Mouse (Mus musculus): ENCODE measurements around the gene Hap1.

DNA sequence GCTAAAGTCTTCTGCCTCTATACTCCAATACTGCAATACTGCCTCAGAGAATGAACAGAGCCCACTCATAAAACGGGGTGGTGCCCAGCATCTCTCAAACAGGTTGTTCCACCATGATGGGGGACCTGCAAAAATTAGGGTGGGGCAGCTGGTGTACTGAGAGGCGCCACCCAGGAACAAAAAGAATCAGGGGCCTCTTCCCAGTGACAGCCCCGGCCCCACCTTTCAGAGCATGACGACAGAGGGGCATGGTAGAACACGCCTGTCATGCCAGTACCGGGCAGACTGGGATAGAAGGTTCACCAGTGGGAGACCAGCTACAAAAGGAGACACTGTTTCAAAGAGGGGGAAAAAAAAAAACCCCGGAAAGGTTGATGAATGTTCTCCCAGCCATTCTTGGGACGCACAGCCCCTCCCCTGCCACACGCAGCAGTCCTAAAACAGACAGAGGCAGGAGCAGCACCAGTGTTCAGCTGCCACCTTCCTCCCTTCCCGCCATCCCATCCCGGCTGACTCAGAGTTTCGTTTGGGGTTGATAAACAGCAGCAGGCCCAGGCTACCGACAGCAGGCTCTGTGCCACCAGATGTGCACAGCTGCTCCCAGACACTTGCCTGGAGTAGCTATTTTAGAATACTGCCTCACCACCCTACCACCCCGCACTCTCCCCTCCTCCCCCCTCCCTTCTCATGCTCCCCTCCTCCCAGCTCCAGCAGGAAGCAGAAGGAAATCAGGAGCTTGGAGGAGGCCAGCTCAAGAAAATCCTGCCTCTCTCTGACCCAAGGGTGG lies 31.9 kb upstream of the Hap1 start:
- no peak for TF ChIP-seq CTCF (IDR thresholded peaks at IDR 0.05; ENCODE audit: low read depth)
- TF ChIP-seq EP300 (IDR thresholded peaks at IDR 0.05; ENCODE audit: low read depth): no peak
